Mouse (Mus musculus): ENCODE measurements at regions not wholly inside any gene's neighbourhood (a gene's known extent, or its start where the extent isn't known, plus 50 kb on each side); places are given as distances from the start of the nearest gene placed in this dataset.

DNA sequence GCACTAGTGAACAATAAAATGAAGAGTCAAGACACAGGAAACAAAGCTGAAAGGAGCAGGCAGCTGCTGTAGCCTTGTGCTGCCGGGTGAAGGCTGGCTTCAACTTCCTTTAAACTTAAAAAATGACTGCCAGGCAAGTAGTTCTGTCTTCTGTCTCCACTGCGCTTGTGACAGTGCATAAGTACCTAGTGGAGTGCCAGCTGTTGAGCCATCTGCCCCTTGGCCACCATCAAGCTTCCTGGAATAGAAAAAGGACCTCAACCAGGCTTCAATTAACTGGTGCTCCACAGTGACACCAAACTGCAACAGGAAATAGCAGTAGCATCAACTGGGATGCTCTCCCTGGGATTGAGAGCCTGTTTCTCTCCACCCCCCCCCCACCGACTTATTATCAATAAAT lies 616.8 kb upstream of the Tle4 start:
- TF ChIP-seq CTCF (IDR thresholded peaks at IDR 0.05; ENCODE audit: low read depth) (no peak), EP300 (optimal IDR thresholded peaks at IDR 0.05) (no peak)

All from stomach, postnatal 0 days (tissue).